Mouse (Mus musculus) bone marrow macrophage, adult 2 months (primary cell): ENCODE measurements around the gene Sept3.

Experiments used
- CTCF ChIP-seq: IDR thresholded peaks from 2 replicates; pipeline ENCODE4 v1.5.1; 2012; ENCODE audit warnings: low read depth, mild to moderate bottlenecking, low read length, moderate library complexity
- POLR2A ChIP-seq: IDR thresholded peaks from 2 replicates; pipeline ENCODE4 v1.6.1; 2012; ENCODE audit warnings: mild to moderate bottlenecking, low read depth, low read length, borderline replicate concordance

DNA sequence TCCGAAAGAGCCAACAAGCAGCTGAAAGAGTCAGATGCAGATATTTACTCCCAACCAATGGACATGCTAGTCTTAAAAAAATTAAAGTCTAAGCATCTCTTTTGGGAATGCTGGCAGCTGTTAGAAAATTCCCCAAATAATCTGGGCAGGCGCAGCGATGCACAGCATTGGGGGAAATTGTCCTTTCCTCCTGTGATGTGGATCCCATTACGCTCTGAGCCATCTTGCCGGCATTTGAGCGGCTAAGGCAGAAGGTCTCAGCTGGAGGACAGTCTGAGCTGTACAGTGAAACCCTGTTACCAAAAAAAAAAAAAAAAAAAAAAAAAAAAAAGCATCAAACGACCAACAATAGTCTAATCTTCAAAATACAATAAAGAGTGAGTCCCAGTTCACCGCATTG, 47.5 kb downstream of the Sept3 start:
- TF ChIP-seq CTCF (no peak), POLR2A (no peak)
